Mouse (Mus musculus) lung, adult 2 months (tissue): ENCODE measurements around the gene Mafg. TPM values are rescaled to one million over a fixed set of nuclear protein-coding genes. Genes with fewer than 3 reads are reported as not detected.
A peak's percentile ranks its signal among the peaks of the same experiment; 100 is the strongest.

ENCODE experiments used
- DNase-seq: peaks from one replicate; pipeline ENCODE4 v3.0.0; 2022
- H3K4me1 ChIP-seq: fragments of 200-500 bp; 2 replicates; pipeline ENCODE4 v1.6.1; 2011; ENCODE audit warnings: low read length; ENCODE audit not compliant: control insufficient read depth, insufficient read depth
- H3K4me3 ChIP-seq: fragments of 200-500 bp; replicated peaks from 2 replicates; pipeline ENCODE3; 2011; ENCODE audit warnings: low read depth, mild to moderate bottlenecking, control low read depth, low read length; ENCODE audit errors: extremely low read depth
- CTCF ChIP-seq: fragments of 200-500 bp; IDR thresholded peaks from 2 replicates; pipeline ENCODE4 v1.5.1; 2011; ENCODE audit warnings: mild to moderate bottlenecking, low read length, control low read depth; ENCODE audit not compliant: insufficient read depth
- POLR2A ChIP-seq: fragments of 200-500 bp; IDR thresholded peaks from 2 replicates; pipeline ENCODE4 v1.6.1; 2011; ENCODE audit warnings: low read depth, mild to moderate bottlenecking, control low read depth, low read length, borderline replicate concordance; ENCODE audit errors: extremely low read depth
- WGBS: fragments of 180-500 bp; shearing (Covaris S2); methylation state at CpG from one replicate; pipeline ENCODE4 v1.1.7; 2018; 5-methylcytosine and 5-hydroxymethylcytosine counted together
- polyA plus RNA-seq: library from polyadenylated mRNA; depleted of rRNA; stranded (reverse); fragments of >200 nt; gene quantifications from 2 replicates; pipeline ENCODE4 v1.2.3, GENCODE M21; 2012

The Mafg gene
- polyA plus RNA-seq, 1 experiment: 51.3 TPM

DNA sequence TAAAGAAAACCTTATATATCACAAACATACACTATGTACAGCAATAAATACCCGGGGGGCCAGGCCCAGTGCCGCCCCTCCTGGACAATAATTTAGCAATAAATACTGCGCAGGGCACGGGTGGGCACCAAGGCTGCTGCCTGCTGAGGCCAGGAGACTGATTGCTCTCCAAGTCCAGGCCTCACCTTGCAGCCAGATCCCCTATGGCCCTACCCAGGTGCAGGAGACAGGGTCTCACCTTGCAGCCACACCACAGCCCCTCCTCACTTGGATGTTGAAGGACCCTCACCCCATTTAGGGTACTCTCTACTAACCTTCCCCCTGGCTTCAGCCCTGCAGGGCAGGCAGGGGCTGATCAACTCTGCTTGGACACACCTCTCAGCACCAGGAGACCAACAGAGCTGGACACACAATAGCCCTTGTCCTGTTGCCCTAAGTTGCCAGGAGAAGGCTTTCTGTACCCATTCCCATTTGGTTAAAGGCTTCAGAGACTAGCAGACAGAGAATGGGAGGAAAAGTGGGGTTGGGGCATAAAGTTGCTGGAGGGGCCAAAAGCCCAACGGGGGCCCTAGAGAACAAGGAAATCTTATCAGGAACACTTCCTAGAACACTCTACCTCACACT, 8.1 kb downstream of the Mafg start, which contains the start of gene Sirt7:
Gene Sirt7 (minus strand): TSS at position 89 of the 624 bp plus-strand sequence.
- 8% methylated on average over 5 of the region's 5 CpGs for WGBS
- no peak for DNase-seq
- Histone ChIP-seq H3K4me1 (peaks cover 16% of the 10 kb centered on the region), H3K4me3 (peak within 1 kb of the TSS; percentile 81)
- TF ChIP-seq POLR2A (no peak), CTCF (no peak)

DNA sequence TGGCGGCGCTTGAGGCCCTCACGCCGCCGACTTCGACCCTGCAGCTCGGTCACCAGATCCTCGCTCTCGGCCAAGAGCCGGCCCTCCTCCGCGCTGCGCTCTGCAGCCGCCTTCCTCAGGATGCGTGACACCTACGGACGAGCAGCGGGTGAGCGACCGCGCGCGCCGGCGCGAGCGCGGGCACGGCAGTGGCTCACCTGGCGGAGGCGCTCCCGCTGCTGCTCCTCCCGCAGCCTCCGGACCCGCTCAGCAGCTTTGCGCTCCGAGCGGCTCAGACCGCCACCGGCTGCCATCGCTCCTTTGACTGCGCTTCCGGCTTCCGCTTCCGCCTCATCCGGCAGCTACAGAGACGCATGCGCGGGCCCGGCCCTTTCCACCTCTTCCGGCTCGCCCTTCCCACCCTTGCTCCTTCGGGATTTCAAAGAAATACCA, 8.7 kb downstream of the Mafg start:
- peak; percentile 76 for DNase-seq
- peaks cover 11% of the 10 kb centered on the region for H3K4me1 ChIP-seq
- TF ChIP-seq POLR2A: peak; percentile 79; the same call in 1 of the 2 replicates
- TF ChIP-seq CTCF: no peak
- under 1% methylated on average over 53 of the region's 53 CpGs for WGBS
- peak overlapping the region; percentile 81 for H3K4me3 ChIP-seq

DNA sequence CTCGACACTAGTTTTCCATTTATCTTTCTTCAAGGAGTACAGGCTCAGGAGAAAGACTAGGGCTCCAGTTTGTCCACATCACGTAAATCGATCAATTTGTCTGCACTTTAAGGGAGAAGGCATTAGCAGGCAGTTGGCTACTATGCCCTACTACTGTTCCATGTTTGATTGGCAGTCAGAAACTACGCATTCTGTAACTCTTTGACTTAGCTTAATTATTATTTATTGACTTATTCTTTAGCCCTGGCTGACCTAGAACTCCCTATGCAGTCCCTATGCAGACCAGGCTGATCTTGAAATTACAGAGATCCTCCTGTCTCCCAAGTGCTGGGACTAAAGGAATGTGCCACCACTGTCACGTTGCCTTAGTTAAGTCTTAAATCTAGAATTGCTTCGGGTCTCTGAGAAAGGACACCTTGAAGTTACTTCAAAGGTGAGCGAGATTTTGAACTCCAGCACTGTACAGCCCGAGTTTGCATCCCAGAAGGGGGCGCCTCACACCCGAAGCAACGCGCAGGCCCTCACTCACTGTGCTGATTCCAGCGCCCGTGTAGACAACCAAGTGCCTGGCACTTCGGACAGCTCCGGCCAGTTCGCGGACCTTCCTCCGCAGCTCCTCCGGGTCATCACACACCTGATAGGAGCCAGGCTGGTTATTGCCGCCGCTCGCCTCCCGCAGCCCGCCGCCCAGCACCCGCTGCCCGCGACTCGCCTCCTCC, 9.3 kb downstream of the Mafg start:
- Histone ChIP-seq H3K4me1 (peaks cover 11% of the 10 kb centered on the region), H3K4me3 (peak overlapping the region; percentile 81)
- TF ChIP-seq CTCF: peak; percentile 44; the same call in 1 of the 2 replicates
- no peak for TF ChIP-seq POLR2A
- WGBS: 11% methylated on average over 30 of the region's 30 CpGs
- peak; percentile 62 for DNase-seq

DNA sequence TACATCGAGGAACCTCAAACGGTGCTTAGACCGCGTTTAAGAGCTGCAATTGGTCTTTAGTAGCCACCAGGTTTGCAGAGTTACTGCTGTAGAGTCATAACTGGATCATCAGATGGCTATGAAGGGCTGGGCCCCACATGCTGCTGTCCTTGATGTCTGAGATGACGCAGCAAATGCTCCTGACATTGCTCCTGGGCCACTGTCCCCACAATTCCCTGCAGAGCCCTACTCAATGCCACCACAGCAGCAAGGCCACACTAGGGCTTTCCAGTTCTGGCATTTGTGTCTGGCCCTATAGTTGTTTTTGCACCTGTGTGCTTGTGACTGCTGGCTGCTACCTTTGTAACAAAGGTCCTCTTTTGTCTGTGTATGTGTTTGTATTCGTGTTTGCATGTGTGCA, 10.6 kb downstream of the Mafg start:
- TF ChIP-seq CTCF: no peak
- TF ChIP-seq POLR2A: no peak
- Histone ChIP-seq H3K4me1 (peaks cover 11% of the 10 kb centered on the region), H3K4me3 (no peak overlapping the region)
- no peak for DNase-seq
- 88% methylated on average over 6 of the region's 6 CpGs for WGBS

DNA sequence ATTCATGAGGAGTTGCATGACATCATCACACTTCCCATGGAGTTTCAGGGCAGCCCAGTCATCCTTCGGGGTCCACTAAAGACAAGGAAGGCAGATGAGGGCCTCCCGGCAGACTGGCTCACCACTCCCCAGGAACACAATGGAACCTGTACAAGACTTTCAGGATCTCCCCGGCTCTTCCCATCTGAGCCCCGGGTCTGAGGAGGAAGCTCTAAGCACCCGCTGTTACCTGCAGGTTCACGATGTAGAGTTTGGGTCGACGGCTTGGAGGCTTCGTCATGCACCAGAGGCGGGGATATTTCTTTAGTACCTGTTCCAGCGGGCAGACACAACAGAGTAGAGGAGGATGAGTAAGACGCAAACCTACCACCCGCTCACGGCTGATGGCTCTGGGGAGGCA, 13.2 kb downstream of the Mafg start:
- TF ChIP-seq CTCF (no peak), POLR2A (no peak)
- WGBS: 90% methylated on average over 14 of the region's 14 CpGs

DNA sequence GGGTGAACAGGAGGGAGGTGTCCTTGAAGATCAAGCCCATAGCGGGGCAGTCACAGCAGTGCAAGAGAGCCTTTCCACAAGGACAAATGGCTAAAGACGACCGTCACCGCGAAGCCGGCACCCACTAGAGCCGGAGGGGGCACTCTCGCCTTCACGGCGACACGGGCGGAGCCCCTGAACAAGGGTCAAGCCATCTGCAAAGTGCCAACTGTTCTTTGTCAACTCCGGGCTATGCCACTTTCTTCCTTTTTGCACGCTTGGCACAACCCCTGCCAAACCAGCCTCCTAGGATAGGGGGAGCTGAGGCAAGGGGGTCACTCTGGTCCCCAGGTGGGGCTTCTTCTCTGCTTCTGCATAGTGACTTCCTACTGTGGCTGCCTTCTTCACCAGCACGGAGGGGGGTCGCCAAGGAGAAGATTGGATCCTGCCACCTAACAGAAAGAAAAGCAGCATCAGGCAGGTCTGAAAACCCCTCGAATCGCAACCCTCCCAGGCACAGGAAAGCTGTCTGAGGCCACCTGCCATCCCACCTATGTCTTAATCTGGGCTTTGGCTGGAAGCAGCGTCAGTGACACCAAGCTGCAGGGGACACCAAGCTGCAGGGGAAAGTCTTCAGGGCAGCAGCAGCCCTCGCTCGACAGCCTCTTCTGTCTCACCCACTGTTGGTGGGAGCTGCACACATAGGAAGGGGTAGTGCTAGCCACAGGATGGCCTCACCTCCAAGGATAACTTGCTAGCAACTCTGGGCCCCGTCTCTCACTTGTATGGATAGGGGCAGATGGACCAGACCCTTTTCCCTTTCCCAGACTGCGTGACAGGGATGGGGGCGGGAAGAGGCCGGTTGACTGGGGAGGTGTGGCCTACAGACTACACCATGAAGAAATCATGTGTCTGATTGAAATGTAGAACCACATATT, 14.5 kb downstream of the Mafg start:
- no peak for TF ChIP-seq POLR2A
- no peak for TF ChIP-seq CTCF
- no peak for DNase-seq

More for the DNA sequence above, 13.2 kb downstream of the Mafg start:
- peaks cover 10% of the 10 kb centered on the region for H3K4me1 ChIP-seq
- no peak for DNase-seq
- H3K4me3 ChIP-seq: no peak overlapping the region

DNA sequence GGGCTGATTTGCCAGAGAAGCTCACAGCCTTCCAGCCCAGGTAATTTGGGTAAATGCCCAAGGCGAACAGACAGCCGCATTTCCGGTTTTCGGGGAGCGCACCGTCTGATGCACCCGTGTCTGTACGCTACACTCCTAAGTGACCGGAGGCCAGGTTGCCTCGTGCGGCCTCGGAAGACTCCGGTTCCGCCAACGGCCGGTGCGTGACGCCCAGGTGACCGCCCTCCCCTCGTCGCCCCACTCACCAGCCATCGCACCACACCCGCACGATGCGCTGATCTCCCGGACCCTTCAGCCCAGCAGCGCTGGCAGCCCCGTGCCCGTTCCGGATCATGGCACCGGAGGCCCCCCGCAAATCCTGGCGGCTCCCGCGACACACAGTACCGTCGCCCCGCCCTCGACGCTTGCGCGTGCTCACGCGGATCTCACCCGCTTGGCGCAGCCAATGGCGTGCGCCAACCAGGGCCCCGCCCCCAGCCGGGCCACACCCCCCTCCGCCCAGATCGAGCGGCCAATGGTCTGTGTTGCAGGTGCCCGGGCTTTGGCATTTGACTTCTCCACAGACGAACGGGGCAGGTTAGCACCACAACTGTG, 15.8 kb downstream of the Mafg start, which contains the start of gene Pcyt2:
Gene Pcyt2 (minus strand): TSS at position 418 of the 594 bp plus-strand sequence.
- DNase-seq: peak; percentile 89

More for the DNA sequence above, 14.5 kb downstream of the Mafg start:
- H3K4me3 ChIP-seq: no peak overlapping the region
- 94% methylated on average over 25 of the region's 25 CpGs for WGBS
- peaks cover 5% of the 10 kb centered on the region; the same call in 1 of the 2 replicates for H3K4me1 ChIP-seq

DNA sequence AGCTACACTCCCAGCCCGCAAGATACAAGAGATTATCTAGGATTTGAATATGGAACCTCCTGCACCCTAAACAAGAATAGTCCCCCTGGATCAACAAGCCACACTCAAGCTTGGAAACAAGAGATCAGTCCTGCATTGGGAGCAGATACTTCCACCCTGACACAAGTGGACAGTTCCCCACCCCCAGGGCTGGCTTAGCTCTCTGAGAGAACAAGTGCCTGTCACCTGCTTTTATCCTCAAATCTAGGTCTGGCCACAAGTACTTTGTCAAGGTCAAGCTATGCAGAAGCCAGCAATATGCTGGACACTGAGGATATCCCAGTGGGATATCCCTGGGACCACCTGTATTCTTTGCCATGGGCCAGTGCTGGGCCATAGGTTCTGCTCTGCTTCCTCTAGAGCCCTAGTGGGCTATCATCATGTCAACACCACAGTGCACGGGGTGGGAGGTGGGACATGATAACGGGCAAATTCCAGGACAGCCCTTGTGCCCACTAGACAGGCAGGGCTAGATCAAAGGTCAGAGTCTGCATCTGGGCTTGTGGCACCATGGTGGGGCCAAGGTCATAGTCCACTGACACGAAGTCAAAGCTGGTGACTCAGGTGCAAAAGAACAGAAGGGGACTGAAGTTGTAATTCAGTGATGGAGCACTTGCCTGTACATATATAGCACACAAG, 16.6 kb downstream of the Mafg start:
- TF ChIP-seq CTCF (no peak), POLR2A (no peak)
- Histone ChIP-seq H3K4me3 (peak overlapping the region; percentile 15), H3K4me1 (peaks cover 4% of the 10 kb centered on the region; the same call in 1 of the 2 replicates)
- 39% methylated on average over 4 of the region's 4 CpGs for WGBS
- DNase-seq: no peak

More for the DNA sequence above, 15.8 kb downstream of the Mafg start, which contains the start of gene Pcyt2:
- WGBS: under 1% methylated on average over 56 of the region's 56 CpGs
- TF ChIP-seq CTCF (no peak), POLR2A (peak; percentile 71; the same call in 1 of the 2 replicates)
- H3K4me1 ChIP-seq: peaks cover 4% of the 10 kb centered on the region; the same call in 1 of the 2 replicates
- H3K4me3 ChIP-seq: peak within 1 kb of the TSS; percentile 97
